Mouse (Mus musculus) myocyte (in vitro differentiated cells): ENCODE data around the gene Syt7.

Source experiments
- CEBPB ChIP-seq: IDR thresholded peaks from 2 replicates; pipeline ENCODE4 v1.6.1; 2011; ENCODE audit warnings: mild to moderate bottlenecking, moderate library complexity; ENCODE audit not compliant: poor library complexity, insufficient read depth, severe bottlenecking
- POLR2A ChIP-seq: IDR thresholded peaks from one replicate; pipeline ENCODE4 v1.6.1; 2011; ENCODE audit warnings: low read depth, mild to moderate bottlenecking, control low read depth, moderate library complexity; ENCODE audit not compliant: insufficient read length

DNA sequence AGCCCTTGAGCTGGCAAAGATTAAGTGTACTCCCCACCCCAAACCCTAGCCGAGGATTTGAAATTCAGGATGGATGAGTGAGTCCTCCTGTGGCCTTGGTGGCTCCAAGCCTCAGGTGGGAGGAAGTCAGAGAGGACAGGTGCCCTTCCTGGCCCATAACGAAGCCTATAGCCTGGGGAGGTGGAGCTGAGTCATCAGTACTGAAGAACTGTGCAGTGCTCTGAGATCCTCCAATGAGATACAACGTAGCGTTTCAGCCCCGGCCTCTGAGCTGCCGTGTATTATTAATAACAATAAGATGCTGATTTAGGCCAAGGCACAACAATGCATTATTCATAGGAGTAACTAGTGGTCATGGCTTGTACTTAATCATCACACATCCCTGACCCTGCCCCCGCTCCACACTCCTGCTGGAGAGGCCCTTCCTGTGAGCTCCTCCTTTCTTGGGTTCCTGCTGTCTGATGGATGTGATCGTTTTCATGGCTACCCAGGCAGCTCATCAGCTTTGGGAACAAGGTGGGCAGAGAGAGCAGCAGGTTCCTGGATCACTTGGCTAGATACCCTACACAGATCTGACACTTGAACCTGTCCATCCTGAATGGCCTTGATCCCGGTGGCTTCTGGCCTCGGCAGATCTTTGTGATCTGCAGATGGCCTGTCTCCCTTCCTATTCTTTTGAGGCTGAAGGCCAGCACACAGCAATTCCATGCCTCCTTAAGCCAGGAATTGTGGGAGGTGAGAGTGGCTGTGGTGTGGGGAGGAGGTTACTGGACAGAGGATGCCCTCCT, 14.9 kb downstream of the Syt7 start:
- no peak for TF ChIP-seq POLR2A
- no peak for TF ChIP-seq CEBPB
